Mouse (Mus musculus) Patski (cell line): ENCODE results near the gene Cnih4. TPM values are rescaled to one million over a fixed set of nuclear protein-coding genes. Genes with fewer than 3 reads are reported as not detected.

Experiments used
- ATAC-seq: fragments of 100-300 bp; one replicate; pipeline ENCODE4 v1.8.0; 2021
- CTCF ChIA-PET: fragments of 350-600 bp; sonication (Branson Sonifier 250); formaldehyde crosslinking; loops from one replicate; lab custom pipeline; 2022; ENCODE audit warnings: inconsistent platforms; lab: Charles Lee
- POLR2A ChIA-PET: fragments of 350-600 bp; sonication (Branson Sonifier 250); formaldehyde crosslinking; loops from one replicate; lab custom pipeline; 2022; ENCODE audit warnings: antibody characterized with exemption, inconsistent platforms; lab: Charles Lee
- DNase-seq: peaks from one replicate; pipeline ENCODE4 v3.0.0-alpha.2; 2011; ENCODE audit warnings: low read depth, low spot score
- H3K27me3 ChIP-seq: fragments of 371-371 bp; one replicate; pipeline ENCODE4 v1.5.1; 2021
- CTCF ChIP-seq: fragments of 100-300 bp; IDR thresholded peaks from one replicate; pipeline ENCODE4 v1.5.1; 2021
- in situ Hi-C: fragments of 300-500 bp; cut with MboI; formaldehyde crosslinking; loops from 3 replicates; pipeline ENCODE4 v1.11.1; 2018; ENCODE audit warnings: low pct_unique_long_range_greater_than_20kb, mixed read lengths
- polyA plus RNA-seq: library from polyadenylated mRNA; unstranded; gene quantifications from one replicate; pipeline ENCODE4 v1.2.3, GENCODE M21; 2021

Cnih4 gene
- polyA plus RNA-seq, 1 experiment from 2014 or later, result 144 TPM

DNA sequence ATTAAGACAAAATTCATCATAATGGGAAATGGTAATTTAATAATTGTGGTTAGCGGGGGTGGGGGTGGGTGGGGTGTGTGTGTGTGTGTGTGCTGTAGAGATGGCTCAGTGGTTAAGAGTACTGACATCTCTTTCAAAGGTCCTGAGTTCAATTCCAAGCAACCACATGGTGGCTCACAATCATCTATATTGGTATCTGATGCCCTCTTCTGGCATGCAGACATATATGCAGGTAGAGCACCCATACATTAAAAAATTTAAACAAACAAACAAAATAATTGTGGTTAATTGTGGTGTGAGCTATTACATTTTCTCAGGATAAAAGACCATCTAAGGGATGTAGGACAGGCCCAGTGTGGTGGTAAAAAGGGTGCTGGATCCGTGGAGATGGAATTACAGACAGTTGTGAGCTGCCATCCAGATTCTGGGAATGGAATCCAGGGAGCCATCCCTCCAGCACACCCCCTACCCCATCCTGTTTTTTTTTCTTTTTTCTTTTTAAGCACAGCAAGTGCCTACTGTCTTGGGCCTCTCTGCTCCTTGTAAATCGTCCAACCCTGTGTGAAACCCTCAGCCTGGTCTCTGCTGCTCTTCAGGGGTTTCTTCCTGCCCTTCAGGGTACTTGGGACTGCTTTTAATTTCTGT lies 5.0 kb downstream of the Cnih4 start:
- CTCF ChIA-PET, result interaction anchor here (0.8 to 1.5 kb wide), 3 partner anchors 17 to 110 kb away, joined by 3 to 4 read pairs (median 4); no protein-coding TSS in a partner anchor
- no peak for DNase-seq

DNA sequence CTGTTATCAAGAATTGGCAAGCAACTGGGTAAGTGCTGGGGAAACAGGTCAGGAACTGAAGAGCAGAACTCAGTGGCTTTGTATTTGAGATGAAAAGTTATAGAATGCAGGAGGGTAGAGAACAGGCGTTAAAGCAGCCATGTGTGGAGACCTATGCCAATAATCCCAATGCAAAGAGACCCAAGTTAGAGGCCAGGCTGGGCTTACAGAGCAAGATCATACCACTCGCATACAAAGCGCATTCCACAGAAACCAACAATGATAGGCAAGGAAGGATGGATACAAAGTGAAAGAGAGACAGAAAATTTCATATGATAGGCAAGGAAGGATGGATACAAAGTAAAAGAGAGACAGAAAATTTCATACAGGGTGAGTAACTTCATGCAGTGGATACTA lies 5.9 kb downstream of the Cnih4 start:
- DNase-seq, result no peak
- peak; percentile 15 for ATAC-seq
- in situ Hi-C loops, result no loop called here
- CTCF ChIA-PET, result interaction anchor here (0.8 kb wide), 1 partner anchor 63 kb away, joined by 3 read pairs; no protein-coding TSS in a partner anchor
- TF ChIP-seq CTCF, result no peak
- H3K27me3 ChIP-seq, result no peaks in the 10 kb centered on the region
- POLR2A ChIA-PET, result no interaction called here

More for the DNA sequence above, 5.0 kb downstream of the Cnih4 start:
- H3K27me3 ChIP-seq, result no peaks in the 10 kb centered on the region
- ATAC-seq, result no peak
- no peak for TF ChIP-seq CTCF
- in situ Hi-C loops, result no loop called here
- POLR2A ChIA-PET, result no interaction called here

DNA sequence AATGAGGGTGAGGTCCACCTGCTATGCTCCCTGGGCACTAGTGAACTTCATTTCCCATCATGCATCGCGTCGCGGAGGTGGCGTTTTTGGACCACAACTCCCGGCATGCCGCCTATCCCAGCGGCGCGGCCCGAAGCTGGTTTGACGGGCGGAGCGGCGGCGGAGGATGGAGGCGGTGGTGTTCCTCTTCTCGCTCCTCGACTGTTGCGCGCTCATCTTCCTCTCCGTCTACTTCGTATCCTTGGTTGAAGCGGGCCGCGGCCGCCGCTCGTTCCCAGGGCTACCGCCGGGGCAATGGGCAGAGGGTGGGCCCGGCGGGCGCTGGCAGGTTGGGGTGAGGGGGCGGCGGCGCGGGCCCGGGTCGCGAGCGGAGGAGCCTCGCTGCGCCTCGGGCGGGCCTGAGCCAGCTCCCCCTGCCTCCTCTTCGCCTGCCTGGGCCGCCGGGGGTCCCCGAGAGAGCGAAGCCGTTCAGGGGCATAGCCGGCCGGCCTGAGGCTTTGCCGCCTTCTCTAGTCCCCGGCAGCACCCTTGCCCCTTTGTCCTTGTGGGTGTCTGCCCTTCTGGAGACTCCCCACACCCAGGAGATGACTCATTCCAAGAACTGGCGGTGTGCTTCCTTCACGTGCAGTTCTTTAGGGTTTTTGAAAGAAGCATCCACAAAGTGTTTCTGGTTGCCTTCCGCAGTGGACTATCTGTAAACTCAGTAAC lies 6.5 kb downstream of the Cnih4 start:
- ATAC-seq (peak; percentile 90), DNase-seq (peak; percentile 43)
- in situ Hi-C loops, result no loop called here
- no peak for TF ChIP-seq CTCF
- H3K27me3 ChIP-seq, result no peaks in the 10 kb centered on the region
- ChIA-PET POLR2A (interaction anchor here (0.6 kb wide), 1 partner anchor 373 kb away, joined by 3 read pairs; no protein-coding TSS in a partner anchor), CTCF (no interaction called here)

DNA sequence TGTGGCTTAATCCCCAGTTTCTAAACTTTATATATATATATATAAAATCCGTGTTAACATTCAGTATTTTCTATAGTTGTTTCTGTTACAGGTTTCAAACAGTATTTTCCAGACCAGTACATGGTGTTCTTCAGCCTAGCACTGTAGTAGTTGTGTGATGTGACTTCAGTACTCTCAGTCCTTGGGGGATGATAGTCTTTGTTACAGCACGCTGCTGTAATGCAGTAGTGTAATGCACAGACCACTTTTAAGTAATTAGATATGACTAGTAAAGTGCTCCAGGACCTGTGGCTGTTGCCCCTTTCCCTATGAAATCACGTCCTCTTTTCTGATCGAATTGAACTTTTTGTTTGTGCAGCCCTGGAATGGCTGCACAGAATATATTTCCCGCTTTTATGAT lies 7.0 kb downstream of the Cnih4 start:
- DNase-seq, result no peak
- in situ Hi-C loops, result no loop called here
- no peak for ATAC-seq
- no peak for TF ChIP-seq CTCF
- H3K27me3 ChIP-seq, result no peaks in the 10 kb centered on the region
- ChIA-PET POLR2A (interaction anchor here (0.6 kb wide), 1 partner anchor 373 kb away, joined by 3 read pairs; no protein-coding TSS in a partner anchor), CTCF (interaction anchor here (1.2 kb wide), 1 partner anchor 129 kb away, joined by 3 read pairs; no protein-coding TSS in a partner anchor)

DNA sequence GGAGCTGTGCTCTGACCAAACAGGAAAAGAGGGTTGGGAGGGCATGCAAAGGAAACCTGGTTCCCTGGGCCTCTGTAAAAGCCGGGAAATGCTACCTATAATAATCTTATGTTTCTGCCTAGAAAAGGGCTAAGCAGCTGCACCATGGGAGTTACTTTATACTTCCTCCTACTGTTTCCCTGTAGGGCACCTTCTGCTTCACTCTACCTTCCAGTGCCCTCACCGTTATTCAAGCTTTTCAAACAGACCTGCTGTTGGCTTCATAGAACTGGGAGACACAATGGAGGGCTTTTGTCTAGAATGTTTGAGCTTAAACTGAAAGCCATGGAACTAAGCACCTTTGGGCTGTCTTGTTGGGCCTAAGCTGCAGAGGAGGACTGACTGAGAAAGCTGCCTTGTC lies 23.3 kb downstream of the Cnih4 start:
- ChIA-PET POLR2A (interaction anchor here (0.5 to 0.6 kb wide), 2 partner anchors 12 to 16 kb away, joined by 3 to 4 read pairs; no protein-coding TSS in a partner anchor), CTCF (no interaction called here)
- ATAC-seq (no peak), DNase-seq (no peak)
- no peak for TF ChIP-seq CTCF
- no peaks in the 10 kb centered on the region for H3K27me3 ChIP-seq
- in situ Hi-C loops, result no loop called here

DNA sequence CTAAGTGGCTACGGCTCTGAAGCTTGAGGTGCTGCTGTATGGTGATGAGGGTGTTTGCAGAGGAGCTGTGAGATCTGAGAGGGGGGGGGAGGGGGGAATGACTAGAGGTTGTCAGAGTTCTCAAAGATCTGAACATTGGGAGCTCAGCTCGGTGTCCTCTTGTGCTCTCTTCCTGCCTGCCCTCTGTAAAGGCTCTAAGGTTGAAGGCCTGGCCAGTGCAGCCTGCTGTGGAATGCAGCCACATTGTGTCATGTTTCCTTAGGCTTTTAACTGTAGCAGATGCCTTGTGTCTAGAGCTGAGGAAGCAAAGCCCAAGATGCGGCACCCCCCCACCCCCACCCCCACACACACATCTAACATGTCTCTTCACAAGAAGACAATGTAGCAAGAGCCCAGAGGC lies 23.9 kb downstream of the Cnih4 start:
- TF ChIP-seq CTCF, result no peak
- in situ Hi-C loops, result no loop called here
- no peaks in the 10 kb centered on the region for H3K27me3 ChIP-seq
- no peak for DNase-seq
- no peak for ATAC-seq
- ChIA-PET POLR2A (interaction anchor here (0.5 to 0.6 kb wide), 2 partner anchors 13 to 16 kb away, joined by 3 to 4 read pairs; no protein-coding TSS in a partner anchor), CTCF (no interaction called here)

DNA sequence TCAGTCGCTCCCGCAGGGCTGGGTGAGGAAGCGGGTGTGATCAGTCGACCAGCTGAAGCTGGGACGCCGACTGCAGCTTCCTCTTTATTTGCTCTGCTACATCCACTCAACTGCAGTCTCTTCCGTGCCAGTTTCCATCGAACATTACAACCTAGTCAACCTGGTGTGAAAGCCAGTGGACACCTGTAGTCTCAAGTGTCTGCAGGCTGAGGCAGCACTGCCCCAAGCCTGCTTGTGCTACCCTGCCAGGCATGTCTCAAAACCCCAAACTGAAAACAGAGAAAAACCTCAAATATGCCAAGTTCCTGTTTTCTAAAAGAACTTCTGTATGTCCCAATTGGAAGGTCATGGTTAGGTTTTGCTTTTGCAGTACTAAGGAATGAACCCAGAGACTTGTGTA lies 25.7 kb downstream of the Cnih4 start:
- no peak for DNase-seq
- in situ Hi-C loops, result no loop called here
- ATAC-seq, result no peak
- POLR2A ChIA-PET, result no interaction called here
- no peak for TF ChIP-seq CTCF
- CTCF ChIA-PET, result no interaction called here
- H3K27me3 ChIP-seq, result no peaks in the 10 kb centered on the region

DNA sequence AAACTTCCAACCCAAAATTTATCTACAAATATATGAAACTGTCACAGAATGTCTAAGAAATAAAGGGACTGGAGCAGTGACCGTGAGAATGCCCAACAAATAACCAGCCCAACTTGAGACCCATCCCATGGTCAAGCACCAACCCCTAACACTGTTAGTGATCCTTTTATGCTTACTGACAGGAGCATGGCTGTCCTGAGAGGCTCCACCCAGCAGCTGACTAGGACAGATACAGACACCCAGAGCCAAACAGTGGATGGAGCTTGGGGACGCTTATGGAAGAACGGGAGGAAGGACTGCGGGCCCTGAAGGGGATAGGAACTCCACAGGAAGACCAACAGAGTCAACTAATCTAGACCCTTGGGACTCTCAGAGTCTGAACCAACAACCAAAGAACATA lies 44.4 kb downstream of the Cnih4 start:
- no peaks in the 10 kb centered on the region for H3K27me3 ChIP-seq
- CTCF ChIA-PET, result no interaction called here

DNA sequence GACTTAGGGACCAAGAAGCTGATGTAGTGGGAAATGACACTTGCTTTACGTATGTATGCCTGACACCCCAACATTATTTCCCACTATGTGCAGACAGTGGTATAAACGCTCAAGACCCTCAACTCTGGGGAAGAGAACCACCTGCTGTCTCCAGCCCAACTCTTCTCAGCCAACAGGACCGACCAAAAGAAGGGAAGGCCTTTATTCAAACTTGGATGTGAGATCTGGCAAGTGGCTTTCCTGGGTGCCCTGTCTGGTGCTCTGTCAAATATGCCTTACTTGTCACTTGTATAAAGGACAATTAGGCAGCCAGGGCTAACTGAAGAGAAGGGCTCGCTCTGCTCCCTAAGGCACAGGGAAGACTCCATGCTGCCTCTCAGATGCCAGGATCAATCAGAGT lies 55.0 kb downstream of the Cnih4 start:
- CTCF ChIA-PET, result no interaction called here
- TF ChIP-seq CTCF, result no peak
- DNase-seq, result no peak
- POLR2A ChIA-PET, result no interaction called here
- no peak for ATAC-seq
- no peaks in the 10 kb centered on the region for H3K27me3 ChIP-seq
- in situ Hi-C loops, result no loop called here

More for the DNA sequence above, 44.4 kb downstream of the Cnih4 start:
- ATAC-seq, result no peak
- no peak for TF ChIP-seq CTCF
- no peak for DNase-seq
- POLR2A ChIA-PET, result no interaction called here
- in situ Hi-C loops, result no loop called here

DNA sequence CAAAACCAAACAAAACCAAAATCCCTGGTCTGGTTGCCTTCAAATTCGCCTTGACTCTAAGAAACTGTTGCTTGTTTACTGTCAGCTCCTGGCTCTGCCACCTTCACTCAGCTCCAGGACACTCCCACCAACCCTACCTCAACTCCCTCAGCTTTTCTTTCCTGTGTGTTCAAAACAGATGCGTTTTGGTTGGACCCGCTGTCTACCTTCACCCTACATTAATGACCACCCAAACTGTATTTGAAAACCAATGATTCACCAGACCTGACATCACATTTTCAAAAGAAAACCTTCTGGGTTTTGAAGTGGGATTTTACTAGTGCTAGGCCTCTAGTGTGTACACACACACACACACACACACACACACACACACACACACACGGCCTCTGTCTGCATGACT lies 65.7 kb downstream of the Cnih4 start:
- POLR2A ChIA-PET, result interaction anchor here (0.6 to 3.1 kb wide), 4 partner anchors 20 to 1310 kb away, joined by 3 to 13 read pairs (median 4); no protein-coding TSS in a partner anchor
- DNase-seq (no peak), ATAC-seq (no peak)
- in situ Hi-C loops, result no loop called here
- CTCF ChIA-PET, result interaction anchor here (1.6 kb wide), 1 partner anchor 15 kb away, joined by 5 read pairs; no protein-coding TSS in a partner anchor
- H3K27me3 ChIP-seq, result no peaks in the 10 kb centered on the region
- no peak for TF ChIP-seq CTCF
